Mouse (Mus musculus): ENCODE data around the gene Coq5.

DNA sequence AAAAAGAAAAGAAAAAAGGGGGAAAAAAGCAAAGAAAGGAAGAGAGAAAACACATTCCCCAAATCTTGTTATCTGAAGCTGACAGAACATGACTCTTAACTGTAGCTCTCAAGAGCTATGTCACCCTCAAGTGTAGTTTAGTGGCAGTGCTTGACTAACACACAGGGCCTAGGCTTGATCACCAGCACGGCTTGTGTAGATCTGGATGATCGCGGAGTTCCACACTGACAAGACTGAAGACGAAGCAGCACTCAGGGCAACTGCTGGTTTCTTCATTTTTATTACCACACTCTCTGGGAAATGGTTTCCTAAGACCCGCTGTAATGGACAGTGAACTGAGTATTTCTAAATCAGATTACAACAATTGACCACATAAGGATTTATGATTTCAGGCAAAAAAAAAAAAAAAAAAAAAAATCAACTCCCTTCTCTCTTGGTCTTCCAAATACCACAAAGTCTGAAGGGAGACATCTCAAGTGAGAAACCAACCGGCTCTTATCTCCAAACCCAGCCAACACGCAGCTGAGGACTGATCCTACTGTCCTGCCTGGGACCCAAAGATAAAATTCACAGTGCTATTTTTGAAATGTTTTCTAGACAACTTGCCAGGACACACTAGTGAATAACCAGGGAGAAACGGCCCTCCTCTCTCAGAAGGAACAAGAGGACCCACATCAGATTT, 12.5 kb upstream of the Coq5 start:
- TF ChIP-seq CTCF (IDR thresholded peaks at IDR 0.05) (no peak), EP300 (IDR thresholded peaks at IDR 0.05) (no peak)

Data from lung, postnatal 0 days (tissue).